In genomic region chr11:4916068-4916467, GRCm38 (mm10) we compare ENCODE assay signal across 1 mouse cellular context.
A peak's percentile ranks its signal among the peaks of the same experiment; 100 is the strongest.
TF ChIP-seq lines count a peak whose summit lies in the region.

No protein-coding gene starts in this region.

TF ChIP-seq in MEL, 35 proteins besides CTCF, POLR2A, EP300 and RAD21 (continued from another document):
- TF ChIP-seq MYC (IDR thresholded peaks at IDR 0.05; ENCODE audit: low read depth, low read length) (peak; percentile 34; the same call in 1 of the 2 replicates), TAL1 (IDR thresholded peaks at IDR 0.05; ENCODE audit: low read length) (no peak), SMC3 (IDR thresholded peaks at IDR 0.05; ENCODE audit: low read depth, low read length) (peak; percentile 95), CHD2 (IDR thresholded peaks at IDR 0.05; ENCODE audit: low read length) (no peak), ZC3H11A (IDR thresholded peaks at IDR 0.05; ENCODE audit: low read depth, low read length) (peak; percentile 81), BHLHE40 (IDR thresholded peaks at IDR 0.05; ENCODE audit: borderline replicate concordance, low read depth, low read length) (no peak), SIN3A (IDR thresholded peaks at IDR 0.05; ENCODE audit: low read length) (peak; percentile 39; the same call in 1 of the 2 replicates), MXI1 (IDR thresholded peaks at IDR 0.05; ENCODE audit: low read depth, low read length) (no peak), USF1 (IDR thresholded peaks at IDR 0.05; ENCODE audit: low read depth, low read length) (no peak), MYB (IDR thresholded peaks at IDR 0.05; ENCODE audit: low read depth, low read length) (no peak), MAZ (IDR thresholded peaks at IDR 0.05; ENCODE audit: low read depth, low read length) (no peak), USF2 (IDR thresholded peaks at IDR 0.05; ENCODE audit: borderline replicate concordance in 1 of 2, insufficient read depth in 1 of 2, low read depth in 1 of 2, low read length in 2 of 2) (no peak)
TF ChIP-seq in MEL: peak in this region for 5.
